Mouse (Mus musculus) stomach, postnatal 0 days (tissue): Measurements from ENCODE around the gene Shisa7.
"Not testable (repeated sequence)": the region's sequence is repeated elsewhere in the genome, so short reads cannot be mapped to it uniquely, and the experiment has no call there.

Experiments
- CTCF ChIP-seq: IDR thresholded peaks from 2 replicates; pipeline ENCODE4 v1.5.1; 2016; ENCODE audit warnings: antibody characterized with exemption, low read depth, mild to moderate bottlenecking, moderate library complexity
- EP300 ChIP-seq: optimal IDR thresholded peaks from 2 replicates; pipeline ENCODE3; 2016; ENCODE audit warnings: antibody characterized with exemption

- not testable (repeated sequence) for TF ChIP-seq EP300, CTCF
Observed at GRCm38 (mm10) chr7:4793248-4793647, 51.2 kb downstream of the Shisa7 start.
